Mouse (Mus musculus) heart, adult 11 months (tissue): ENCODE data around the gene Map3k9.

Experiments used
- DNase-seq: peaks from one replicate; pipeline ENCODE4 v3.0.0; 2022

Map3k9 gene

GRCm38 (mm10) chr12:81783301-81783700 lies 2.3 kb upstream of the Map3k9 start:
- DNase-seq = peak; percentile 79

GRCm38 (mm10) chr12:81782606-81783005 lies 1.6 kb upstream of the Map3k9 start:
- DNase-seq = peak; percentile 30

GRCm38 (mm10) chr12:81780271-81781093 lies 493 bp downstream of the Map3k9 start:
- peak; percentile 91 for DNase-seq

GRCm38 (mm10) chr12:81779831-81780230 lies 1.1 kb downstream of the Map3k9 start:
- no peak for DNase-seq

- peak; percentile 67 for DNase-seq
Measured at GRCm38 (mm10) chr12:81776191-81776590, 4.8 kb downstream of the Map3k9 start.

- peak; percentile 55 for DNase-seq
Measured at GRCm38 (mm10) chr12:81775641-81776040, 5.3 kb downstream of the Map3k9 start.

GRCm38 (mm10) chr12:81774186-81774585 lies 6.8 kb downstream of the Map3k9 start:
- peak; percentile 55 for DNase-seq

- DNase-seq = peak; percentile 79
Measured at GRCm38 (mm10) chr12:81769458-81769857, 11.5 kb downstream of the Map3k9 start.

GRCm38 (mm10) chr12:81765386-81765785 lies 15.6 kb downstream of the Map3k9 start:
- DNase-seq = peak; percentile 72

GRCm38 (mm10) chr12:81764370-81764769 lies 16.6 kb downstream of the Map3k9 start:
- DNase-seq = peak; percentile 60

GRCm38 (mm10) chr12:81754651-81755050 lies 26.3 kb downstream of the Map3k9 start:
- DNase-seq = peak; percentile 96

GRCm38 (mm10) chr12:81751116-81751515 lies 29.9 kb downstream of the Map3k9 start:
- no peak for DNase-seq

- DNase-seq = no peak
Measured at GRCm38 (mm10) chr12:81748918-81749317, 32.1 kb downstream of the Map3k9 start.

GRCm38 (mm10) chr12:81748021-81748576 lies 32.9 kb downstream of the Map3k9 start:
- DNase-seq = no peak

GRCm38 (mm10) chr12:81746400-81747024 lies 34.5 kb downstream of the Map3k9 start:
- DNase-seq = no peak

GRCm38 (mm10) chr12:81735246-81736070 lies 45.5 kb downstream of the Map3k9 start:
- DNase-seq = no peak

GRCm38 (mm10) chr12:81726246-81726822 lies 54.6 kb downstream of the Map3k9 start:
- peak; percentile 78 for DNase-seq

GRCm38 (mm10) chr12:81724776-81725175 lies 56.2 kb downstream of the Map3k9 start:
- DNase-seq = no peak

- DNase-seq = no peak
Measured at GRCm38 (mm10) chr12:81723375-81723774, 57.6 kb downstream of the Map3k9 start.

GRCm38 (mm10) chr12:81719715-81720114 lies 61.3 kb downstream of the Map3k9 start:
- peak; percentile 92 for DNase-seq

- DNase-seq = peak; percentile 95
Measured at GRCm38 (mm10) chr12:81719161-81719560, 61.8 kb downstream of the Map3k9 start.

- DNase-seq = no peak
Measured at GRCm38 (mm10) chr12:81712618-81713017, 68.4 kb downstream of the Map3k9 start.

GRCm38 (mm10) chr12:81702903-81703302 lies 78.1 kb downstream of the Map3k9 start:
- DNase-seq = no peak
